Mouse (Mus musculus) T-cell, adult 2 months (primary cell): ENCODE measurements around the gene Wdr64.

Source experiments
- DNase-seq: peaks from one replicate; pipeline ENCODE4 v3.0.0; 2022; ENCODE audit warnings: low spot score

Gene Wdr64

GRCm38 (mm10) chr1:175698293-175698692, at the start of gene Wdr64:
TSS of gene Wdr64 (plus strand) at chr1:175698593.
- no peak for DNase-seq

GRCm38 (mm10) chr1:175648615-175649014, 49.8 kb upstream of the Wdr64 start:
- DNase-seq: no peak

- no peak for DNase-seq
Observed at GRCm38 (mm10) chr1:175659900-175660299, 38.5 kb upstream of the Wdr64 start.

GRCm38 (mm10) chr1:175668666-175669405, 29.6 kb upstream of the Wdr64 start:
- DNase-seq: no peak

GRCm38 (mm10) chr1:175669456-175669855, 28.9 kb upstream of the Wdr64 start:
- no peak for DNase-seq

GRCm38 (mm10) chr1:175670042-175670441, 28.4 kb upstream of the Wdr64 start:
- DNase-seq: no peak

GRCm38 (mm10) chr1:175671626-175672025, 26.8 kb upstream of the Wdr64 start:
- no peak for DNase-seq

GRCm38 (mm10) chr1:175673563-175674325, 24.6 kb upstream of the Wdr64 start:
- DNase-seq: no peak

- no peak for DNase-seq
Observed at GRCm38 (mm10) chr1:175675116-175675515, 23.3 kb upstream of the Wdr64 start.

- DNase-seq: no peak
Observed at GRCm38 (mm10) chr1:175677459-175677858, 20.9 kb upstream of the Wdr64 start.

- no peak for DNase-seq
Observed at GRCm38 (mm10) chr1:175680995-175681394, 17.4 kb upstream of the Wdr64 start.

- no peak for DNase-seq
Observed at GRCm38 (mm10) chr1:175691686-175692245, 6.6 kb upstream of the Wdr64 start.

GRCm38 (mm10) chr1:175692246-175692996, 6.0 kb upstream of the Wdr64 start, which contains the start of the genes Opn3 and Chml:
TSS of gene Opn3 (minus strand) at chr1:175692776.
TSS of gene Chml (minus strand) at chr1:175692901.
- peak; percentile 99 for DNase-seq

- no peak for DNase-seq
Observed at GRCm38 (mm10) chr1:175692997-175693361, 5.4 kb upstream of the Wdr64 start.

GRCm38 (mm10) chr1:175693429-175693960, 4.9 kb upstream of the Wdr64 start:
- DNase-seq: no peak

GRCm38 (mm10) chr1:175699375-175699774, 982 bp downstream of the Wdr64 start:
- DNase-seq: no peak

- DNase-seq: peak; percentile 7
Observed at GRCm38 (mm10) chr1:175699796-175700195, 1.4 kb downstream of the Wdr64 start.

- no peak for DNase-seq
Observed at GRCm38 (mm10) chr1:175701145-175701544, 2.8 kb downstream of the Wdr64 start.

- DNase-seq: no peak
Observed at GRCm38 (mm10) chr1:175707599-175707998, 9.2 kb downstream of the Wdr64 start.

- DNase-seq: no peak
Observed at GRCm38 (mm10) chr1:175708013-175708412, 9.6 kb downstream of the Wdr64 start.

- DNase-seq: no peak
Observed at GRCm38 (mm10) chr1:175712338-175712909, 14.0 kb downstream of the Wdr64 start.

GRCm38 (mm10) chr1:175716832-175717231, 18.4 kb downstream of the Wdr64 start:
- no peak for DNase-seq
